ENCODE assay signal across 16 mouse cellular contexts in genomic region chr7:135833425-135833824, GRCm38 (mm10).
DNase-seq lines count a peak whose midpoint lies in the region; ATAC-seq lines count a peak whose summit lies in the region.
"Had no signal": no experiment of that assay in that cellular context is flagged by ENCODE, and none has a peak within 500 bp of the region (broad histone marks: within the 10 kb centered on the region; RNA-seq: fewer than 3 reads in every experiment).

No protein-coding gene starts in this region.

- no peak overlapping the region for H3K4me3 ChIP-seq in hindbrain, embryonic 10.5 days
- no peak overlapping the region for H3K4me3 ChIP-seq in hindbrain, embryonic 12.5 days
- H3K4me3 ChIP-seq in neural tube, embryonic 14.5 days (ENCODE audit: low read depth, low read length): no peak overlapping the region
- no peak overlapping the region for H3K4me3 ChIP-seq in embryonic facial prominence, embryonic 13.5 days
- H3K4me3 ChIP-seq in neural tube, embryonic 15.5 days (replicated peaks): no peak overlapping the region
- H3K4me3 ChIP-seq: heart, embryonic 13.5 days had no signal

- H3K27me3 ChIP-seq in hindbrain, embryonic 10.5 days (ENCODE audit: insufficient read depth, poor library complexity, severe bottlenecking): peaks cover 15% of the 10 kb centered on the region; the same call in 1 of the 2 replicates
- H3K27me3 ChIP-seq in hindbrain, embryonic 12.5 days: peaks cover 13% of the 10 kb centered on the region; the same call in 1 of the 2 replicates
- H3K27me3 ChIP-seq in neural tube, embryonic 14.5 days (ENCODE audit: control insufficient read depth, insufficient read depth, low read length): no peaks in the 10 kb centered on the region
- peaks cover 47% of the 10 kb centered on the region for H3K27me3 ChIP-seq in embryonic facial prominence, embryonic 13.5 days
- H3K27me3 ChIP-seq in neural tube, embryonic 15.5 days (replicated peaks): peaks cover 2% of the 10 kb centered on the region; the same call in 1 of the 2 replicates

- peak overlapping the region; percentile 29; the same call in 1 of the 2 replicates for H3K27ac ChIP-seq in hindbrain, embryonic 10.5 days
- no peak overlapping the region for H3K27ac ChIP-seq in hindbrain, embryonic 12.5 days
- H3K27ac ChIP-seq in neural tube, embryonic 14.5 days (ENCODE audit: low read depth, low read length): peak overlapping the region; percentile 45; the same call in 1 of the 2 replicates
- H3K27ac ChIP-seq in embryonic facial prominence, embryonic 13.5 days: no peak overlapping the region
- peak overlapping the region; percentile 72 for H3K27ac ChIP-seq in neural tube, embryonic 15.5 days (replicated peaks)
- H3K27ac ChIP-seq: heart, embryonic 13.5 days had no signal

- H3K9ac ChIP-seq in hindbrain, embryonic 12.5 days: no peak overlapping the region
- no peak overlapping the region for H3K9ac ChIP-seq in neural tube, embryonic 14.5 days (replicated peaks; ENCODE audit: low read depth, low read length)
- H3K9ac ChIP-seq in embryonic facial prominence, embryonic 13.5 days: no peak overlapping the region
- no peak overlapping the region for H3K9ac ChIP-seq in neural tube, embryonic 15.5 days (replicated peaks)
- H3K9ac ChIP-seq: heart, embryonic 13.5 days had no signal

- no peaks in the 10 kb centered on the region for H3K9me3 ChIP-seq in hindbrain, embryonic 10.5 days
- H3K9me3 ChIP-seq in hindbrain, embryonic 12.5 days (replicated peaks): no peaks in the 10 kb centered on the region
- H3K9me3 ChIP-seq in neural tube, embryonic 14.5 days (ENCODE audit: control insufficient read depth, low read length): no peaks in the 10 kb centered on the region
- H3K9me3 ChIP-seq in embryonic facial prominence, embryonic 13.5 days: no peaks in the 10 kb centered on the region
- H3K9me3 ChIP-seq in neural tube, embryonic 15.5 days (replicated peaks): no peaks in the 10 kb centered on the region
- H3K9me3 ChIP-seq: heart, embryonic 13.5 days had no signal

- no peaks in the 10 kb centered on the region for H3K36me3 ChIP-seq in hindbrain, embryonic 10.5 days
- H3K36me3 ChIP-seq in hindbrain, embryonic 12.5 days: no peaks in the 10 kb centered on the region
- no peaks in the 10 kb centered on the region for H3K36me3 ChIP-seq in neural tube, embryonic 14.5 days (ENCODE audit: control insufficient read depth, insufficient read depth, low read length)
- no peaks in the 10 kb centered on the region for H3K36me3 ChIP-seq in embryonic facial prominence, embryonic 13.5 days
- no peaks in the 10 kb centered on the region for H3K36me3 ChIP-seq in neural tube, embryonic 15.5 days
- H3K36me3 ChIP-seq: heart, embryonic 13.5 days had no signal

- ATAC-seq in hindbrain, embryonic 12.5 days (ENCODE audit: low FRiP score): no peak
- ATAC-seq in neural tube, embryonic 14.5 days (ENCODE audit: low read depth): no peak
- no peak for ATAC-seq in embryonic facial prominence, embryonic 13.5 days (ENCODE audit: insufficient number of reproducible peaks, insufficient read depth, low FRiP score, low TSS enrichment, low read depth)
- no peak for ATAC-seq in neural tube, embryonic 15.5 days (ENCODE audit: low FRiP score)

- H3K4me1 ChIP-seq in hindbrain, embryonic 10.5 days (replicated peaks): peaks cover 54% of the 10 kb centered on the region
- H3K4me1 ChIP-seq in hindbrain, embryonic 12.5 days: peaks cover 10% of the 10 kb centered on the region
- H3K4me1 ChIP-seq in neural tube, embryonic 14.5 days (ENCODE audit: control insufficient read depth, insufficient read depth, low read length): peaks cover 11% of the 10 kb centered on the region; the same call in 1 of the 2 replicates
- peaks cover 33% of the 10 kb centered on the region for H3K4me1 ChIP-seq in embryonic facial prominence, embryonic 13.5 days
- peaks cover 42% of the 10 kb centered on the region for H3K4me1 ChIP-seq in neural tube, embryonic 15.5 days

- H3K4me2 ChIP-seq in hindbrain, embryonic 12.5 days (replicated peaks): no peak overlapping the region
- H3K4me2 ChIP-seq in neural tube, embryonic 14.5 days (ENCODE audit: low read depth, low read length): no peak overlapping the region
- H3K4me2 ChIP-seq in embryonic facial prominence, embryonic 13.5 days: peak overlapping the region; percentile 27
- no peak overlapping the region for H3K4me2 ChIP-seq in neural tube, embryonic 15.5 days
- H3K4me2 ChIP-seq: heart, embryonic 13.5 days had no signal

- 73% methylated on average over 9 of the region's 9 CpGs for WGBS in hindbrain, embryonic 10.5 days
- WGBS in hindbrain, embryonic 12.5 days: 67% methylated on average over 9 of the region's 9 CpGs
- 60% methylated on average over 9 of the region's 9 CpGs for WGBS in neural tube, embryonic 14.5 days
- 59% methylated on average over 9 of the region's 9 CpGs for WGBS in embryonic facial prominence, embryonic 13.5 days
- WGBS in neural tube, embryonic 15.5 days: 43% methylated on average over 9 of the region's 9 CpGs

- no peak for DNase-seq in hindbrain, embryonic 10.5 days (ENCODE audit: low spot score)
- DNase-seq in neural tube, embryonic 10.5 days (ENCODE audit: extremely low spot score, low spot score): no peak
- no peak for DNase-seq in cerebellum, adult 9-10 months
- DNase-seq in urinary bladder, postnatal 10 days (ENCODE audit: low spot score): no peak
- DNase-seq: adrenal gland, postnatal 25 days; cerebellum, adult 8-10 months; heart, postnatal 36 days; kidney, adult 11 months; kidney, postnatal 14 days; lung, adult 18-20 months; thymus, postnatal 4 days had no signal

Comparison
In these comparisons a context has a peak if more than half of its experiments do, and no peak if none do; other contexts are left out.
1. H3K27ac ChIP-seq: peak in hindbrain, embryonic 10.5 days (single experiment), neural tube, embryonic 14.5 days (single experiment) and neural tube, embryonic 15.5 days (single experiment); none in hindbrain, embryonic 12.5 days (single experiment) and embryonic facial prominence, embryonic 13.5 days (single experiment).